Mouse (Mus musculus) hematopoietic multipotent progenitor cell, adult 10-12 weeks (in vitro differentiated cells): ENCODE data around the gene 4930524B15Rik. TPM values are rescaled to one million over a fixed set of nuclear protein-coding genes. Genes with fewer than 3 reads are reported as not detected.

Experiments
- polyA plus RNA-seq: library from polyadenylated mRNA; stranded (reverse); fragments of >175 nt; gene quantifications from 2 replicates; pipeline ENCODE4 v1.2.3, GENCODE M21; 2012; ENCODE audit warnings: low replicate concordance

4930524B15Rik gene
- not detected in 2 replicates for polyA plus RNA-seq

GRCm38 (mm10) chr11:31965256-31966134 lies at the start of gene 4930524B15Rik:
4930524B15Rik (plus strand) TSS chr11:31965592.

GRCm38 (mm10) chr11:32000281-32000680 lies 34.9 kb downstream of the 4930524B15Rik start, which contains the start of gene Nsg2:
Nsg2 (plus strand) TSS chr11:32000463.

Other genes with a start within 250 kb of the 4930524B15Rik start
- gene Cpeb4, start 93.4 kb upstream of the 4930524B15Rik start, polyA plus RNA-seq, result 13.3 and 17.7 TPM in 2 replicates
- 2.4 and 4.3 TPM in 2 replicates for gene Nsg2, start 34.9 kb downstream of the 4930524B15Rik start, polyA plus RNA-seq
- 39.5 and 46.9 TPM in 2 replicates for gene Il9r, start 234.7 kb downstream of the 4930524B15Rik start, polyA plus RNA-seq
- gene Snrnp25, start 239.8 kb downstream of the 4930524B15Rik start, polyA plus RNA-seq, result 33.0 and 40.8 TPM in 2 replicates